Mouse (Mus musculus) cerebellum, postnatal 10 days (tissue): Measurements from ENCODE around the gene Vps9d1.
"Not testable (repeated sequence)": the region's sequence is repeated elsewhere in the genome, so short reads cannot be mapped to it uniquely, and the experiment has no call there.

Experiments used
- DNase-seq, 2 experiments: peaks; one replicate each; pipeline ENCODE4 v3.0.0; 2021; ENCODE audit warnings: mixed read lengths in 2 of 2

The Vps9d1 gene

GRCm38 (mm10) chr8:123254099-123254885 is at the start of gene Vps9d1, which contains the start of gene Zfp276:
Vps9d1 (minus strand) TSS chr8:123254348.
Zfp276 (plus strand) TSS chr8:123254195.
- DNase-seq, result peak; percentile 91 to 94

- DNase-seq, result no peak
Measured at GRCm38 (mm10) chr8:123298301-123298700, 44.2 kb upstream of the Vps9d1 start.

GRCm38 (mm10) chr8:123292785-123293184 is 38.6 kb upstream of the Vps9d1 start:
- DNase-seq, result no peak

DNA sequence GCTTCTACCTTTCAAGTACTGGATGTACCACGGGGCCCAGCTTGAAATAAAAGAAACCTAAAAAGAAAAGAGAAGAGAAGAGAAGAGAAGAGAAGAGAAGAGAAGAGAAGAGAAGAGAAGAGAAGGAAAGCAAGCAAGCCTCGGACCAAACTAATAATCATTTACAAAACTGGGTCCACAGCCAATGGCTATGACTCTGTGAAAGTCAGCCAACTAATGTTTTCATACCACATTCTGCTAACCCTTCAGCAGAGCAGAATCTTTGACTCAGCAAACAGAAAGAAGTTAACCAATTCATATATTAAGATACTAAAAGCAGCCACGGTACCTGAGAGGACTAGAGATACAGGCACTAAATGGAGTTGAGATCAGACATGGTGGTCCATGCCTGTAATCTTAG is 38.1 kb upstream of the Vps9d1 start:
- DNase-seq, result no peak

DNA sequence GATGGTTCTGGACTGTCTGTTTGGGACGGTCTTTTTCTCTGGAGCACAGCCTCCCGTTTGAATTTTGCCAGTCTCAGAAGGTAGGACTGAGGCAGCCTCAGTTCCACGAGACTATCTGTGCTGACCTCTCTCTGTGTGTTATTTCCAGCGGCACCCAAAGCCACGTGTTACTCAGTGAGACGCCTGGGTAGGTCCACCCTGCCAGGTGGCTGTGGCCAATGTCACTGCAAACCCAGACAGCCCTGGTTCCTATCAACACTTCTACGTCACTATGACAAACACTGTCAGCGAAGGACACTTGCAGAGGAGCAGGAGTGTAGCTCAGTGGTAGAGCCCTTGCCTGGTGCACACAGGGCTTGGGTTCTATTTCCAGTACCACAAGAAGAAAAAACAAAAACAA is 37.6 kb upstream of the Vps9d1 start:
- no peak for DNase-seq

- no peak for DNase-seq
Measured at GRCm38 (mm10) chr8:123290679-123291078, 36.5 kb upstream of the Vps9d1 start.

- peak; percentile 57 to 58 for DNase-seq
Measured at GRCm38 (mm10) chr8:123290166-123290565, 36.0 kb upstream of the Vps9d1 start.

DNA sequence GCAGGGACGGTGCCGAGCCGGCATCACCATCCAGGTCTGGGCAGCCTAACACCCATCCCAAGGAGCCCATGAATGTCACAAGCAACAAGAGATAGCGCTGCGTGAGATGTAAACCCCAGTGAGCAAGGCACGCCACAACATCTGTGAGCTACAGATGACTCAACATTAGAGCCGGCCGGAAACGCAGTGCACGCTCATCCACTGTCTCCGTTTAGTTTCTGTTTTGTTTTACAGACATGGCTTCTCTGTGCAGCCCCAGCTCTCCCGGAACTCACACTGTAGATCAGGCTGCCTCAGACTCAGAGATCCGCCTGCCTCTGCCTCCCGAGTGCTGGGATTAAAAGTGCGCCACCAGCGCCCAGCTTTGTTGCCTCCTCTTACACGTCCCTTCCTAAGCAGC is 33.2 kb upstream of the Vps9d1 start:
- DNase-seq, result no peak

DNA sequence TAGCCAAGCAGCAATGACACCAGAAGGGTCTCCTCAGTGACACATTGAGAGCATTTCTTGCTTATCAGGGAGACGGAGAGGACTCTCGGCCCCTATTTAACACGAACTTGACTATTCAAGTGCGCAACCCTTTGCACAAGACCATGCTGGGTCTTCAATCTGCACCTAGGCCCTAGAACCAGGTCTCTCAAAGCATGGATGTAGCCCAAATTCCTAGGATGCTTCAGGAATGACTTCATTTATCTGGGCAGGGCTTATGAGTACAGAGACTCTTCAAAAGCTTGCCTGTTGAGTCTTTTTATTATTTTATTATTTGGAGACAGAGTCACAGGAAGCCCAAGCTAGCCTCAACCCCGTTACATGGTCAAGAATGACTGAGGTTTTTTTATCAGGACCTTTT is 30.3 kb upstream of the Vps9d1 start:
- no peak for DNase-seq

- DNase-seq, result no peak
Measured at GRCm38 (mm10) chr8:123283991-123284390, 29.8 kb upstream of the Vps9d1 start.

- not testable (repeated sequence) for DNase-seq
Measured at GRCm38 (mm10) chr8:123282994-123283393, 28.8 kb upstream of the Vps9d1 start.

DNA sequence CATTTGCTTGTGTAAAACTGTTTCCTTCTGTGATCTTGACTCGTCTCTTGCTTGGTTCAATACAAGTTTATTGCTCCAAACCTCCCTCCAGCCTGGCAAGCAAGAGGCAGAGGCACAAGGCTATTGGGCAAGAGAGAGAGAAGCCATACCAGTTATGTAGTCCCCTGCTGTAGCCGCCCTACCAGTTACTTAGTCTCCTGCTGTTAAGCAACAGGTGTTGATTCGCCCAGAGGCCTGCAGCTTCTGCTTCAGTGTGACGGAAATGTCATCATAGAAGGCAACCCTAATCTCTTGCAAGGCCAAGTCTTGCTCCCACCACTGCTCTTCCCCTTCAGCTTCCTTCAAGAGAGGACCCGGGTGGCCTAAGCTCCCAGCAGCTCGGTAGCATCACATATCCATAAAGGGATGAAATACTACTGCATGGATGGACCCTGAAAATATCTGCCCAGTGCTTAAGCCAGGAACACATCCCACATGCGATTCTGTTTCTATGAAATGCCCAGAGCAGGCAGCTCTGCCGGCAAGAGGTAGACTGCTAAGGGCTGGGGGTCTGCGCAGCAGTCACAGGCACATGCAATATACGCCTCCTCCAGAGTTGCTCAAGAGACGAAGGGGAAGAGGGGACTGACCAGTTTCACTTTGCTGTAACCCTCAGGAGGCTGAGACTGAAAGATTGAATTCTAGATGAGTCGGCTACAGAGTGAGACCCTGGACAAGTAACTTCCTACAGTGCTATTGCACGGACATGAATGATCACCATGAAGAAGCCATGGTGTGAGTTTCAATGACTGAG is 26.4 kb upstream of the Vps9d1 start:
- DNase-seq, result no peak

DNA sequence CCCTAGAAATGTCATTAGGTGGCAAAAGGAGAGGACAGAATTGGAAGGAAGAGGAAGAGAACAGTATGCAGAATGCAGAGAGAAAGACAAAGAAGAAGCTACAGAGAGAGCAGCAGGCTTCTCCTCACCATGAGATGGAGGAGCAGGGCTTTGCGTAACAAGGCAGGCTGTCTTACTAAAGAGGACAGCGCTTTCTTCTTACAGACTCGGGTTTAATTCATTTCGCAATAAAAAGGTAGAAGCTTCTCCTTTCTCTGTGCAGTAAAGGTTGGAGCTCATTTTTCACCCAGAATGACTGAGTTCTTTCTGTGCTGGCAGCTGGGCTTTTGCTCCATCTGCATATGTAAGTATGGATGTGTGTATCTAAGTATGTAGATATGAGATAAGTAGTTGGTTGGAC is 25.7 kb upstream of the Vps9d1 start:
- DNase-seq, result no peak

DNA sequence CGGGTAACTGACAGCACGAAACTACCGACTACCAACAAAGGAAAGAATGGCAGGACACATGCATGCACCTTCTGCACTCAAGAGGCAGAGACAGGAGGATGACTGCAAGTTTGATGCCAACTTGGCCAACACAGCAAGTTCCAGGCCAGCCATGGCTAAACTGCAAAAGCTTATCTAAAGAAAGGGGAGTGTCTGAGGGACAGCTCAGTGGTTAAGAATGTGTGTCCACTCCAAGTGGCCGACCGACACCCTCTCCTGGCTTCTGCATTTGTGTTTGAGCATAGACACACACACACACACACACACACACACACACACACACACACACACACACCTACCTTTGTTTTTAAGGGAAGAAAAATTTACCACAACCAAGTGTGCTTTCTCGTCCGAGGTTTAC is 24.3 kb upstream of the Vps9d1 start:
- DNase-seq, result no peak

DNA sequence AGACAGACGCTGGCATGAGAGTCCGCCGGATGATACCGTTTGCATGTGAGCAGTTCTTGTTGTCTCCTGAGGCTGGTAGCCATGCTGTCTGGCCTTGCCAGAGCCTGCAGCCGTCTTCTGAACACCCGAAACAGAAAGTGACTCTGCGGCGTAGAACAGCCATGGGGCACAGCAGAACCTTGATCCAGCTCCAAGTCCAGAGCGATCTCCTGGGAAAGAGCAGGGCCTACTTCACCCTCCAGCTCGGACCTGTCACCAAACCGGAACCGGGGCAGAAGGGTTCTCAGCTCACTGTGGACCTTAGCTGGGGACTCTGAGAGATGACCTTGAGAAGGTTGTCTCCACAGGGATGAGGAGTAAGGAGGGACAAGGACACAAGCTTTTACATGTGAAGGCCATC is 20.9 kb upstream of the Vps9d1 start:
- DNase-seq, result no peak

GRCm38 (mm10) chr8:123274447-123274846 is 20.3 kb upstream of the Vps9d1 start:
- DNase-seq, result no peak

DNA sequence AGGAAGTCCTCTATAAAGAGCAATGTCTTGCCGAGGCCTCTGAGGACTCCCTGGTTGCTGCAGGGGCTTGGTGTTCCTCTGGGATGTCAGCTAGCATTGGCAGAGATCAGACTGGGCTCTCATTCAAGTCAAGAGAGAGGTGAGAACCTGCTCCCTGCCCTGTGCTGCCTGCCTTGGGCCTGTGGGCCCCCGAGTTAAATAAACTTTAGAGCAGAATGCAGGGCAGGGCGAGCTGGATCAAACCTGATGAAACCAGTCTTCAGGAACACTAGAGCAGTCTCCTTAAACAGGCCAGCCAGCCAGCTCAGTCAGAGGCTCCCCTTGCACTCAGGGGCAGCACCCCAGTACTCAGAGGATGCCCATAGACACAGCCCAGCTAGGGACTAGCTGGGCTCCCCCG is 17.8 kb upstream of the Vps9d1 start:
- DNase-seq, result no peak

DNA sequence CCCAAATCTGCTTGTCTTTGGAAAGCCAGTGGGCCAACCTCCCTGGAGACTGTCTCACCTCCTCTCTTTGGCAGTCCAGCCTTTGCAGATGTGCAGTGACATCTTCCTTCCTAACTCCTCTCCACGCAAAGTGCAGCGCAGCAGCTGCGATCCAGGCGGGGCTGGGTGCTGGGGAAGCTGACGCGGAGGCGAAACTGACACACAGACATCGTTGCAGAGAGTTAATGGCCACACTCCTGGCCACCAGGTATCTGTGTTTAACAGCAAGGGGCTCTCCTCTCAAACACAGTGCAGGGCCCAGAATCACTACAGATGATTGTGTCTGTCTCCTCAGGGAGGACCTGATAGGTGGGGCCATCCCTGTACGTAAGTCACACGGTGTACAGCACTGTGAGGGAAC is 17.0 kb upstream of the Vps9d1 start:
- no peak for DNase-seq

DNA sequence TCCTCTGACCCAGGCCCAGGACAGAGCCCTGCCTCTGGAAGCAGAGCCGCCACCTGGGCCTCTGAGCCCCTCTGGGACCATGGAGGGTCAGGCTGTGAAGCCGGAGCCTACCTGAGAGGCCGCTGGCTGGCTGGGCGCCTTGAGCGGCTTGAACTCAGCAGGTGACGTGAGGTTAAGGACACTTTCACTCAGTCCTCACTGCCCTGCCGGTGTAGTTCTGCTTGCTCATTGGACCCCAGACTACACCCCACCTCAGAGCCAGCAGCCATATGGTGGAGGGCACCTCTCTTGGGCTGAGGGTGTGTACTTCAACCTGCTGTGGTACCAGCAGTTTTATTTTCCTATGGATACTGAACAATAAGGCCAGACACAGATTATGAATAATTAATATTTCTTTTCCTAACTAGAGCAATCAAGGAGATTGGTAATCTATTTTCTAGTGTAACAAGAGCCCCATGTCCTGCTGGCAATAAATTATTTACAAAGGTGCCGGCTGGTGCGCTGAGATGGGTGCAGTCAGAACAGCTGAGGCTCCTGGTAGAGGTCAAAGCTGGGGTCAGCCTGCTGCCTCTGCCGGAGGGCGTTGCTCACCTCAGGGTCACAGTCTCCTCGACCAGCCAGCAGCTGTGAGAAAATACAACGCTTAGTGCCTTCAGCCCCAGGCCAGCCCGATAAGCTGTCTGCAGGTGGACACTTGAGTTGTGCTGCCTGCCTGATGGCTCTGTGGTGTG is 13.9 kb upstream of the Vps9d1 start:
- DNase-seq, result no peak

DNA sequence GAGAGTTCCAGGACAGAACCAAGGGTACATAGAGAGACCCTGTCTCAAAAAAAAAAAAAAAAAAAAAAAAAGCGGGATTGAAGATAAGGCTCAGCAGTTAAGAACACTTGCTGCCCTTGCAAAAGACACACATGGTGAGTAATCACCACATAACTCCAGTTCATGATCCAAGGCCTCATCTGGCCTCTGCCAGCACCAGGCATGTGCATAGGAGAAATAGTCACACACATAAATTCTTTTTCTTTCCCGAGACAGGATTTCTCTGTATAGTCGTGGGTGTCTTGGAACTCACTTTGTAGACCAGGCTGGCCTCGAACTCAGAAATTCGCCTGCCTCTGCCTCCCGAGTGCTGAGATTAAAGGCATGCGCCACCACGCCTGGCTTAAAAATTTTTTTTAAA is 3.4 kb upstream of the Vps9d1 start:
- not testable (repeated sequence) for DNase-seq

DNA sequence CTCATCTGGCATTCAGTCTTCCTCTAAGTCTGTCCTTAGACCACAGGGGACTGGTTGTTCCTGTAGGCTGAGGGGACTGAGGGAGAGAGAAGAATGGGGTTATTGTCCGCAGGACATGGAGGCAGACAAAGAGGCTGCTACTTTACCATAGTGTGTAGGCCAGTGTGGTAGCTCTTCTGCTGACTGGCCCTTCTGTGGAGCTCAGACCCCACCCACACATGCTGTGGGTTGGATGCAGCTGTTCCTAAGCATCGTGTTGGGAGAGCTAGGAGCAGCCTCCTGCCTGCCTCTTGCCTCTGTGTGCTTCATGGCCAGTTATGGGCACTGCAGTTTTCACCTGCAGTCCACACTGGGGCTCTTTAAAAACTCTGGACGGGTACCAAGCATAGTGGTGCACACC is 3.0 kb upstream of the Vps9d1 start:
- DNase-seq, result no peak

DNA sequence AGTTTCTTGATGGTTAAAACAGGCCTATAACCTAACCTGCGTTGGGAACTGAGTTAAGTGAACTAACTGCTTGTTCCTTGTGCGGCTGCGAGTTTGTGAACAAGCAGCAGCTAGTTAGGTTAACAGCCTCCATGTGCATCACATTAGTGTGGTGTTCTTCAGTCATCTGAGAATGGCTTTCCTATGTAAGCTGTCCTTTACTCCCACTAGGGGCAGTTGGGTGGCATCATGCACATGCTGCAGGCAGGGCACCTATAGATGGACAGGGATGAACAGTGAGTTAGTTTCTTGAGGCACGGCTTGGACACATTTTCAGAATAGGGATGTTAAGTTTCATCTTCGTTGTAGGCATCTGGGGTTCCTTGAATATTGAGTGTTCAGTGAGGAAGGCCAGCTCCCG is 1.0 kb upstream of the Vps9d1 start:
- no peak for DNase-seq

DNA sequence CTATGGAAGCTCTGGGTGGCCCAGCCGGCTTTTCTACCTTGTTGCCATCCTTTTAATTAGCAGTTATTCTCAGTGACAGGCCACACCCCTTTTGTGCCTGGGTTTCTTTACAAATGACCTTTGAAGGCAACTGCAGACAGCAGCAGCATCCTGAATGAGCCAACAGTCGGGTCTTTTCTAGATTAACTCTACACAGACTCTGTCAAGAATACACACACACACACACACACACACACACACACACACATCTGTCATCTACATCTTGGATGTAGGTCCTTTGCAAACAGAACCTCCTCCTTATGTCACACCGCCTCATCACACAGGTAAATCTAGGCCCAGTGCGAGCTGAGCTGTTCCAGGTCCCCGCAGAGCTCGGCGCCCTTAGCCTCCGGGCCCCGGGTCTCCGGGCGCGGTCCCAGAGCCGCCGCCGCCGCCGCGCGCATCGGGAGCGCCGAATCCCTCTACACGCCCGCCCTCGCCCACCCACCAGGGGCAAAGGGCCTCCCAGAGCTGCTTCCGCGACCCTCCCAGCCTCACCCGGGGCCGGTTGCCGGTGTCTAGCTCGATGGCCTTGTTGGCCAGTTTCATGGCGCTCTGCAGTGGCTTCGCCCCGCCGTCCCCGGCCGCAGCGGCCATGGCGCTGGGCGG is 573 bp downstream of the Vps9d1 start:
- DNase-seq, result no peak
